Mouse (Mus musculus) kidney, adult 2 months (tissue): ENCODE data around the gene Prr12.

Source experiments
- CTCF ChIP-seq: fragments of 200-500 bp; conservative IDR thresholded peaks from 2 replicates; pipeline ENCODE4 v1.5.1; 2011; ENCODE audit warnings: low read depth, mild to moderate bottlenecking, control low read depth, low read length, moderate library complexity, mixed read lengths; ENCODE audit not compliant: insufficient read depth, insufficient read length
- POLR2A ChIP-seq: fragments of 200-500 bp; IDR thresholded peaks from one replicate; pipeline ENCODE4 v1.6.1; 2011; ENCODE audit warnings: low read depth, low read length, control low read depth

GRCm38 (mm10) chr7:45047491-45047890, 5.2 kb downstream of the Prr12 start:
- no peak for TF ChIP-seq POLR2A
- no peak for TF ChIP-seq CTCF
